Mouse (Mus musculus): ENCODE results near the gene Foxo3. TPM values are rescaled to one million over a fixed set of nuclear protein-coding genes. Genes with fewer than 3 reads are reported as not detected.

Foxo3 gene
- total RNA-seq (2014; fragmentation: Nextera tagmentation) (15.7 and 20.5 TPM in 2 replicates), total RNA-seq (2017) (23.3 and 25.3 TPM in 2 replicates)

- peak; percentile 42 for ATAC-seq (replicated peaks; ENCODE audit: poor library complexity, severe bottlenecking)
Observed at GRCm38 (mm10) chr10:42276507-42277345, at the start of gene Foxo3. TSS of gene Foxo3 (minus strand) at chr10:42276755.

- no peak for ATAC-seq (replicated peaks; ENCODE audit: poor library complexity, severe bottlenecking)
Observed at GRCm38 (mm10) chr10:42325305-42325704, 48.8 kb upstream of the Foxo3 start.

- no peak for ATAC-seq (replicated peaks; ENCODE audit: poor library complexity, severe bottlenecking)
Observed at GRCm38 (mm10) chr10:42323978-42324377, 47.4 kb upstream of the Foxo3 start.

GRCm38 (mm10) chr10:42313222-42313786 is 36.7 kb upstream of the Foxo3 start:
- ATAC-seq (replicated peaks; ENCODE audit: poor library complexity, severe bottlenecking) = peak; percentile 60

- ATAC-seq (replicated peaks; ENCODE audit: poor library complexity, severe bottlenecking) = no peak
Observed at GRCm38 (mm10) chr10:42312557-42312956, 36.0 kb upstream of the Foxo3 start.

GRCm38 (mm10) chr10:42308687-42308987 is 32.1 kb upstream of the Foxo3 start:
- no peak for ATAC-seq (replicated peaks; ENCODE audit: poor library complexity, severe bottlenecking)

GRCm38 (mm10) chr10:42307980-42308686 is 31.6 kb upstream of the Foxo3 start:
- ATAC-seq (replicated peaks; ENCODE audit: poor library complexity, severe bottlenecking) = peak; percentile 80

- no peak for ATAC-seq (replicated peaks; ENCODE audit: poor library complexity, severe bottlenecking)
Observed at GRCm38 (mm10) chr10:42306422-42306821, 29.9 kb upstream of the Foxo3 start.

GRCm38 (mm10) chr10:42300805-42301204 is 24.2 kb upstream of the Foxo3 start:
- no peak for ATAC-seq (replicated peaks; ENCODE audit: poor library complexity, severe bottlenecking)

- ATAC-seq (replicated peaks; ENCODE audit: poor library complexity, severe bottlenecking) = 0 out of 2 replicates have a peak, but pooled peaks have one; percentile 17
Observed at GRCm38 (mm10) chr10:42299967-42300366, 23.4 kb upstream of the Foxo3 start.

GRCm38 (mm10) chr10:42299426-42299825 is 22.9 kb upstream of the Foxo3 start:
- no peak for ATAC-seq (replicated peaks; ENCODE audit: poor library complexity, severe bottlenecking)

- no peak for ATAC-seq (replicated peaks; ENCODE audit: poor library complexity, severe bottlenecking)
Observed at GRCm38 (mm10) chr10:42297954-42298353, 21.4 kb upstream of the Foxo3 start.

- no peak for ATAC-seq (replicated peaks; ENCODE audit: poor library complexity, severe bottlenecking)
Observed at GRCm38 (mm10) chr10:42297109-42297508, 20.6 kb upstream of the Foxo3 start.

- no peak for ATAC-seq (replicated peaks; ENCODE audit: poor library complexity, severe bottlenecking)
Observed at GRCm38 (mm10) chr10:42296559-42296958, 20.0 kb upstream of the Foxo3 start.

GRCm38 (mm10) chr10:42295028-42295427 is 18.5 kb upstream of the Foxo3 start:
- ATAC-seq (replicated peaks; ENCODE audit: poor library complexity, severe bottlenecking) = no peak

GRCm38 (mm10) chr10:42294392-42294791 is 17.8 kb upstream of the Foxo3 start:
- peak; percentile 21; the same call in 1 of the 2 replicates for ATAC-seq (replicated peaks; ENCODE audit: poor library complexity, severe bottlenecking)

- peak; percentile 88 for ATAC-seq (replicated peaks; ENCODE audit: poor library complexity, severe bottlenecking)
Observed at GRCm38 (mm10) chr10:42293877-42294276, 17.3 kb upstream of the Foxo3 start.

GRCm38 (mm10) chr10:42291360-42291759 is 14.8 kb upstream of the Foxo3 start:
- ATAC-seq (replicated peaks; ENCODE audit: poor library complexity, severe bottlenecking) = peak; percentile 35; the same call in 1 of the 2 replicates

- no peak for ATAC-seq (replicated peaks; ENCODE audit: poor library complexity, severe bottlenecking)
Observed at GRCm38 (mm10) chr10:42287666-42288065, 11.1 kb upstream of the Foxo3 start.

GRCm38 (mm10) chr10:42278307-42278850 is 1.8 kb upstream of the Foxo3 start:
- ATAC-seq (replicated peaks; ENCODE audit: poor library complexity, severe bottlenecking) = no peak

All from granulocyte monocyte progenitor cell, adult 5-6 weeks (primary cell).